Mouse (Mus musculus) heart, adult 2 months (tissue): ENCODE data around the gene Ccdc121.

ENCODE experiments used
- CTCF ChIP-seq: fragments of 200-600 bp; IDR thresholded peaks from 2 replicates; pipeline ENCODE4 v1.8.1; 2022; ENCODE audit warnings: antibody characterized with exemption, mild to moderate bottlenecking, moderate library complexity
- POLR2A ChIP-seq: fragments of 200-500 bp; IDR thresholded peaks from 2 replicates; pipeline ENCODE4 v1.6.1; 2011; ENCODE audit warnings: mild to moderate bottlenecking, low read depth, low read length, control low read depth; ENCODE audit not compliant: insufficient read depth

DNA sequence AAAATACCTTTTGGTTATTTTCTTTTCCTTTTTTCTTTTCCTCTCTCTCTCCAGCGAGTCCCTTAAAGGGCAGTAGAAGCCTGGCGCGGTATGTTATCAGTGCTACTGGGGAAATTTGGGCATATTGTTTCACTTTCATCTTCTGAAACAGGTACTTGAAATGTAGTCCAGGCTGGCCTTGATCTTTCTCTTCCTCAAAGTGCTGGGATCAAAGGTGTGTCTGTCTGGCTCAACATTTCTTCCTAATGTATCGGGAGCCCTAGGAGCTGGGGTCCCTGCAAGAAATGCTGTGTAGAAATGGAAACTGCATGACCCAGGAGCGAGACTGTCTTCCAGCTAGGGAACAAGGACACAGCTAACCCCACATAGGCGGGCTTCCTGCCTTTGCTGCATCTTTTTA lies 49.1 kb upstream of the Ccdc121 start:
- TF ChIP-seq CTCF (no peak), POLR2A (no peak)
